Mouse (Mus musculus) myocyte (in vitro differentiated cells): ENCODE data around the gene Macrod2. TPM values are rescaled to one million over a fixed set of nuclear protein-coding genes. Genes with fewer than 3 reads are reported as not detected.

ENCODE experiments used
- H3K27me3 ChIP-seq: one replicate; pipeline ENCODE4 v1.6.1; 2011; ENCODE audit not compliant: control insufficient read depth, insufficient read depth, insufficient read length
- H3K36me3 ChIP-seq: one replicate; pipeline ENCODE4 v1.6.1; 2011; ENCODE audit not compliant: control insufficient read depth, insufficient read depth
- H3K4me2 ChIP-seq: one replicate; pipeline ENCODE4 v1.6.1; 2011; ENCODE audit warnings: low read depth, control low read depth
- H3K4me3 ChIP-seq: one replicate; pipeline ENCODE4 v1.5.1; 2011; ENCODE audit warnings: mild to moderate bottlenecking, control low read depth, moderate library complexity
- H3K79me2 ChIP-seq: one replicate; pipeline ENCODE4 v1.6.1; 2011; ENCODE audit not compliant: control insufficient read depth, insufficient read depth
- H3ac ChIP-seq: one replicate; pipeline ENCODE4 v1.6.1; 2011; ENCODE audit not compliant: control insufficient read depth, insufficient read length
- CEBPB ChIP-seq: IDR thresholded peaks from 2 replicates; pipeline ENCODE4 v1.6.1; 2011; ENCODE audit warnings: mild to moderate bottlenecking, moderate library complexity; ENCODE audit not compliant: poor library complexity, insufficient read depth, severe bottlenecking
- E2F4 ChIP-seq: IDR thresholded peaks from one replicate; pipeline ENCODE4 v1.6.1; 2011; ENCODE audit warnings: mild to moderate bottlenecking, control low read depth, moderate library complexity; ENCODE audit not compliant: insufficient read depth
- MAX ChIP-seq: IDR thresholded peaks from one replicate; pipeline ENCODE4 v1.6.1; 2011; ENCODE audit warnings: low read depth, mild to moderate bottlenecking, control low read depth
- MYOD1 ChIP-seq, 3 experiments: IDR thresholded peaks; one replicate each; pipeline ENCODE4 v1.6.1; 2011; ENCODE audit warnings: control low read depth in 2 of 3, low read depth in 2 of 3, mild to moderate bottlenecking in 2 of 3, moderate library complexity in 1 of 3; ENCODE audit not compliant: insufficient read length in 2 of 3, control insufficient read depth in 1 of 3
- MYOG ChIP-seq, 3 experiments: IDR thresholded peaks; one replicate each; pipeline ENCODE4 v1.6.1; 2011; ENCODE audit warnings: control low read depth in 2 of 3, low read depth in 2 of 3, mild to moderate bottlenecking in 2 of 3; ENCODE audit not compliant: insufficient read length in 2 of 3, control insufficient read depth in 1 of 3, insufficient read depth in 1 of 3
- POLR2A ChIP-seq: IDR thresholded peaks from one replicate; pipeline ENCODE4 v1.6.1; 2011; ENCODE audit warnings: low read depth, mild to moderate bottlenecking, control low read depth, moderate library complexity; ENCODE audit not compliant: insufficient read length
- POLR2AphosphoS2 ChIP-seq: IDR thresholded peaks from one replicate; pipeline ENCODE4 v1.6.1; 2011; ENCODE audit warnings: low read depth, control low read depth; ENCODE audit not compliant: insufficient read length
- REST ChIP-seq: IDR thresholded peaks from one replicate; pipeline ENCODE4 v1.6.1; 2011; ENCODE audit warnings: mild to moderate bottlenecking, control low read depth, moderate library complexity; ENCODE audit not compliant: insufficient read depth, insufficient read length
- SRF ChIP-seq: IDR thresholded peaks from one replicate; pipeline ENCODE4 v1.6.1; 2011; ENCODE audit warnings: low read depth; ENCODE audit not compliant: control insufficient read depth, insufficient read length
- TCF12 ChIP-seq: IDR thresholded peaks from one replicate; pipeline ENCODE4 v1.6.1; 2011; ENCODE audit warnings: mild to moderate bottlenecking, control low read depth; ENCODE audit not compliant: poor library complexity, insufficient read depth, severe bottlenecking
- TCF3 ChIP-seq: IDR thresholded peaks from one replicate; pipeline ENCODE4 v1.6.1; 2011; ENCODE audit warnings: low read depth, control low read depth; ENCODE audit not compliant: insufficient read length
- USF1 ChIP-seq: IDR thresholded peaks from one replicate; pipeline ENCODE4 v1.6.1; 2011; ENCODE audit warnings: low read depth, mild to moderate bottlenecking, control low read depth, moderate library complexity
- polyA plus RNA-seq: library from polyadenylated mRNA; unstranded; fragments of >200 nt; fragmentation: generic; extraction: Trizol; gene quantifications from one replicate; pipeline ENCODE4 v1.2.1, GENCODE M21; 2012; ENCODE audit warnings: missing spikeins

The Macrod2 gene
- polyA plus RNA-seq, 1 experiment: 0.96 TPM

GRCm38 (mm10) chr2:140906123-140906522 lies 511.0 kb downstream of the Macrod2 start:
- Histone ChIP-seq H3K27me3 (no peaks in the 10 kb centered on the region), H3ac (no peak overlapping the region)
- TF ChIP-seq USF1 (no peak), E2F4 (no peak), MYOD1 (IDR thresholded peaks at IDR 0.05; ENCODE audit: control insufficient read depth in 1 of 3, insufficient read length in 2 of 3, low read depth in 2 of 3) (no peak), REST (no peak), SRF (no peak), POLR2A (no peak), CEBPB (no peak), TCF12 (no peak), MAX (no peak), POLR2AphosphoS2 (no peak), MYOG (IDR thresholded peaks at IDR 0.05; ENCODE audit: control insufficient read depth in 1 of 3, insufficient read depth in 1 of 3, insufficient read length in 2 of 3, low read depth in 2 of 3) (no peak), TCF3 (no peak)

GRCm38 (mm10) chr2:140911463-140911862 lies 516.4 kb downstream of the Macrod2 start:
- no peak overlapping the region for H3ac ChIP-seq
- no peak overlapping the region for H3K4me2 ChIP-seq
- no peak overlapping the region for H3K4me3 ChIP-seq
- H3K27me3 ChIP-seq: no peaks in the 10 kb centered on the region
- TF ChIP-seq SRF (no peak), MYOD1 (IDR thresholded peaks at IDR 0.05; ENCODE audit: control insufficient read depth in 1 of 3, insufficient read length in 2 of 3, low read depth in 2 of 3) (no peak), POLR2AphosphoS2 (no peak), POLR2A (no peak), TCF12 (no peak), MAX (no peak), CEBPB (no peak), MYOG (IDR thresholded peaks at IDR 0.05; ENCODE audit: control insufficient read depth in 1 of 3, insufficient read depth in 1 of 3, insufficient read length in 2 of 3, low read depth in 2 of 3) (no peak), REST (no peak), TCF3 (no peak), E2F4 (no peak), USF1 (no peak)
- no peaks in the 10 kb centered on the region for H3K36me3 ChIP-seq
- no peaks in the 10 kb centered on the region for H3K79me2 ChIP-seq

More at GRCm38 (mm10) chr2:140906123-140906522, 511.0 kb downstream of the Macrod2 start:
- Histone ChIP-seq H3K4me2 (no peak overlapping the region), H3K36me3 (no peaks in the 10 kb centered on the region), H3K4me3 (no peak overlapping the region), H3K79me2 (no peaks in the 10 kb centered on the region)

DNA sequence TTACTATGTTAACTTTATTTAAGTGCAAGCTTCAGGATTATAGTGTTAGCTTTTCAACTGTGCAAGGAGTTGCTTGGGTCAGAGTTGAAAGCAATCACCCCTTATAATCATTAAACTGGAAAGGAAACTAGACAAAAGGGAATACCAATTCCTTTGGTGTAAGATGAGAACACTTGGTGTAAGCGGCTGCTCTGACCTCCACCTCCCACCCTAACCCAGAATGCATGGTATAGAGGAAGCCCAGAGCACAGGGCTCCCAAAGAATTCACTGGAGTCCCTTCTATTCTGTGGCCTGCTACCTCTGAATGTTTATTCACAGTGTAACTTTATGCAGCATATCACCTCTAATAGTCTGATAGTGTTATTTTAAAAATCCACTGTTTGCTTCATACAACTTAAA lies 517.1 kb downstream of the Macrod2 start:
- H3K36me3 ChIP-seq: no peaks in the 10 kb centered on the region
- no peak for TF ChIP-seq SRF
- no peak for TF ChIP-seq MAX
- TF ChIP-seq TCF12: no peak
- TF ChIP-seq REST: no peak
- TF ChIP-seq E2F4: no peak
- no peak for TF ChIP-seq TCF3
- no peak for TF ChIP-seq USF1
- no peak for TF ChIP-seq POLR2AphosphoS2
- TF ChIP-seq CEBPB: no peak
- H3K4me2 ChIP-seq: no peak overlapping the region
- no peaks in the 10 kb centered on the region for H3K79me2 ChIP-seq
- no peak overlapping the region for H3K4me3 ChIP-seq
- H3K27me3 ChIP-seq: no peaks in the 10 kb centered on the region
- H3ac ChIP-seq: no peak overlapping the region

DNA sequence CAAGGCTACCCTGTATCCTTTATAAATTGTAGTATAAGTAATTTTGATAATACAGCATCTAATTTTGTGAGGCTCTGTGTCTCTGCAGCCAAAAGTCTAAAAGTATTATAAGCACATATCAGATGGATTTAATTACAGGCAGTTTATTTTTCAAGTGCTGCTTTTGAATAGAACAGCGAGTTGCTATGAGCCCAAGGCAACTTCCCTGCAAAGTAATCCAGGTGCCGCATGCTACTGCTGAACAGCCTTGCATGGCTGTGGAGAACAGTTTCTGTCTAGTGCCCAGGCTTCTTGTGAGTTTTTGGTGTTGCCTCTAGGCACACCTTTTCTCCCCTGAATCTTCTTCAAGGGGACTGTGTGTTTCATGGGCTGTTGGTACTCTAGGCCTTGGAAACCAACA lies 517.8 kb downstream of the Macrod2 start:
- Histone ChIP-seq H3K4me3 (no peak overlapping the region), H3K36me3 (no peaks in the 10 kb centered on the region), H3ac (no peak overlapping the region), H3K27me3 (no peaks in the 10 kb centered on the region), H3K79me2 (no peaks in the 10 kb centered on the region), H3K4me2 (no peak overlapping the region)
- TF ChIP-seq TCF3 (no peak), CEBPB (no peak), USF1 (no peak), REST (no peak), TCF12 (no peak), POLR2AphosphoS2 (no peak), MYOD1 (IDR thresholded peaks at IDR 0.05; ENCODE audit: control insufficient read depth in 1 of 3, insufficient read length in 2 of 3, low read depth in 2 of 3) (no peak), POLR2A (no peak), MYOG (IDR thresholded peaks at IDR 0.05; ENCODE audit: control insufficient read depth in 1 of 3, insufficient read depth in 1 of 3, insufficient read length in 2 of 3, low read depth in 2 of 3) (no peak), SRF (no peak), MAX (no peak), E2F4 (no peak)
